Mouse (Mus musculus): Measurements from ENCODE around the gene Trcg1.

GRCm38 (mm10) chr9:57236256-57236655 is at the start of gene Trcg1:
- TF ChIP-seq CTCF (IDR thresholded peaks at IDR 0.05; ENCODE audit: borderline replicate concordance, insufficient read depth, low read length) (no peak), POLR2A (IDR thresholded peaks at IDR 0.05; ENCODE audit: low read depth, low read length) (no peak)

Measured in embryonic fibroblast, embryonic 13.5 days (primary cell).